Mouse (Mus musculus) megakaryocyte-erythroid progenitor cell, adult 5-6 weeks (primary cell): ENCODE data around the gene Morn3. TPM values are rescaled to one million over a fixed set of nuclear protein-coding genes. Genes with fewer than 3 reads are reported as not detected.
A peak's percentile ranks its signal among the peaks of the same experiment; 100 is the strongest.

Experiments
- ATAC-seq: replicated peaks from 2 replicates; pipeline ENCODE4 v1.8.0; 2016; ENCODE audit warnings: mild to moderate bottlenecking, inconsistent platforms; ENCODE audit not compliant: severe bottlenecking, poor library complexity, low FRiP score, low TSS enrichment
- total RNA-seq, 2 experiments: library from RNA; stranded (forward) in 1 of 2; stranded (reverse) in 1 of 2; fragments of 200-1000, 215-1000 nt in 1 of 2; fragments of >200 nt in 1 of 2; fragmentation: Nextera tagmentation in 1 of 2; gene quantifications; 2 replicates each; pipeline ENCODE4 v1.2.3; 2014 to 2017

Gene Morn3
- total RNA-seq, 2 experiments from 2014 or later: not detected

GRCm38 (mm10) chr5:123000901-123001300 is 45.9 kb downstream of the Morn3 start:
- no peak for ATAC-seq

GRCm38 (mm10) chr5:122997205-122998204 is 49.3 kb downstream of the Morn3 start:
- ATAC-seq: no peak

- ATAC-seq: no peak
Observed at GRCm38 (mm10) chr5:122994910-122995309, 51.9 kb downstream of the Morn3 start.

- ATAC-seq: peak; percentile 94
Observed at GRCm38 (mm10) chr5:122994303-122994846, 52.4 kb downstream of the Morn3 start.

GRCm38 (mm10) chr5:122993811-122994210 is 53.0 kb downstream of the Morn3 start:
- no peak for ATAC-seq

- no peak for ATAC-seq
Observed at GRCm38 (mm10) chr5:122991350-122992004, 55.3 kb downstream of the Morn3 start.

GRCm38 (mm10) chr5:122990411-122991160 is 56.2 kb downstream of the Morn3 start:
- ATAC-seq: 0 out of 2 replicates have a peak, but pooled peaks have one; percentile 29

GRCm38 (mm10) chr5:122989551-122990330 is 57.1 kb downstream of the Morn3 start, which contains the start of gene Kdm2b:
Gene Kdm2b, minus strand, starts transcription at chr5:122989823.
- no peak for ATAC-seq

GRCm38 (mm10) chr5:122989001-122989525 is 57.8 kb downstream of the Morn3 start:
- ATAC-seq: peak; percentile 44; the same call in 1 of the 2 replicates

GRCm38 (mm10) chr5:122988021-122988751 is 58.6 kb downstream of the Morn3 start:
- 0 out of 2 replicates have a peak, but pooled peaks have one; percentile 23 for ATAC-seq

GRCm38 (mm10) chr5:122987211-122988020 is 59.4 kb downstream of the Morn3 start:
- ATAC-seq: 0 out of 2 replicates have a peak, but pooled peaks have one; percentile 14

GRCm38 (mm10) chr5:122986091-122986493 is 60.7 kb downstream of the Morn3 start:
- no peak for ATAC-seq

Other genes with a start within 250 kb of the Morn3 start
- 338 and 413 TPM in 2 replicates for gene Anapc5, start 225.7 kb downstream of the Morn3 start, total RNA-seq (2014; fragmentation: Nextera tagmentation)
- 279 and 302 TPM in 2 replicates for gene Anapc5, start 225.7 kb downstream of the Morn3 start, total RNA-seq (2017)
- 7.6 and 10.4 TPM in 2 replicates for gene Rnf34, start 197.0 kb downstream of the Morn3 start, total RNA-seq (2014; fragmentation: Nextera tagmentation)
- gene Rnf34, start 197.0 kb downstream of the Morn3 start, total RNA-seq (2017): 15.4 and 22.2 TPM in 2 replicates
- 58.8 and 70.5 TPM in 2 replicates for gene Kdm2b, start 57.2 kb downstream of the Morn3 start, total RNA-seq (2014; fragmentation: Nextera tagmentation)
- 62.3 and 64.0 TPM in 2 replicates for gene Kdm2b, start 57.2 kb downstream of the Morn3 start, total RNA-seq (2017)
- 6.0 and 7.7 TPM in 2 replicates for gene Orai1, start 31.9 kb downstream of the Morn3 start, total RNA-seq (2014; fragmentation: Nextera tagmentation)
- gene Orai1, start 31.9 kb downstream of the Morn3 start, total RNA-seq (2017): 3.9 and 4.9 TPM in 2 replicates
- gene Tmem120b, start 21.4 kb upstream of the Morn3 start, total RNA-seq (2014; fragmentation: Nextera tagmentation): 22.0 and 24.8 TPM in 2 replicates
- gene Tmem120b, start 21.4 kb upstream of the Morn3 start, total RNA-seq (2017): 4.0 and 12.6 TPM in 2 replicates
- gene Rhof, start 85.7 kb upstream of the Morn3 start, total RNA-seq (2014; fragmentation: Nextera tagmentation): 3.2 TPM in 1 of 2 replicates, not detected in the other
- 0.61 and 1.1 TPM in 2 replicates for gene Rhof, start 85.7 kb upstream of the Morn3 start, total RNA-seq (2017)
- 37.1 and 43.9 TPM in 2 replicates for gene Setd1b, start 95.2 kb upstream of the Morn3 start, total RNA-seq (2014; fragmentation: Nextera tagmentation)
- gene Setd1b, start 95.2 kb upstream of the Morn3 start, total RNA-seq (2017): 2.1 and 3.9 TPM in 2 replicates
- 89.8 and 96.1 TPM in 2 replicates for gene Psmd9, start 122.4 kb upstream of the Morn3 start, total RNA-seq (2014; fragmentation: Nextera tagmentation)
- gene Psmd9, start 122.4 kb upstream of the Morn3 start, total RNA-seq (2017): 36.0 and 41.0 TPM in 2 replicates
- not detected in 2 replicates for gene Hpd, start 135.7 kb upstream of the Morn3 start, total RNA-seq (2014; fragmentation: Nextera tagmentation)
- gene Hpd, start 135.7 kb upstream of the Morn3 start, total RNA-seq (2017): not detected in 2 replicates
- not detected in 2 replicates for gene Wdr66, start 205.1 kb upstream of the Morn3 start, total RNA-seq (2014; fragmentation: Nextera tagmentation)
- gene Wdr66, start 205.1 kb upstream of the Morn3 start, total RNA-seq (2017): 0.28 TPM in 1 of 2 replicates, not detected in the other